In the genomic region with DNA sequence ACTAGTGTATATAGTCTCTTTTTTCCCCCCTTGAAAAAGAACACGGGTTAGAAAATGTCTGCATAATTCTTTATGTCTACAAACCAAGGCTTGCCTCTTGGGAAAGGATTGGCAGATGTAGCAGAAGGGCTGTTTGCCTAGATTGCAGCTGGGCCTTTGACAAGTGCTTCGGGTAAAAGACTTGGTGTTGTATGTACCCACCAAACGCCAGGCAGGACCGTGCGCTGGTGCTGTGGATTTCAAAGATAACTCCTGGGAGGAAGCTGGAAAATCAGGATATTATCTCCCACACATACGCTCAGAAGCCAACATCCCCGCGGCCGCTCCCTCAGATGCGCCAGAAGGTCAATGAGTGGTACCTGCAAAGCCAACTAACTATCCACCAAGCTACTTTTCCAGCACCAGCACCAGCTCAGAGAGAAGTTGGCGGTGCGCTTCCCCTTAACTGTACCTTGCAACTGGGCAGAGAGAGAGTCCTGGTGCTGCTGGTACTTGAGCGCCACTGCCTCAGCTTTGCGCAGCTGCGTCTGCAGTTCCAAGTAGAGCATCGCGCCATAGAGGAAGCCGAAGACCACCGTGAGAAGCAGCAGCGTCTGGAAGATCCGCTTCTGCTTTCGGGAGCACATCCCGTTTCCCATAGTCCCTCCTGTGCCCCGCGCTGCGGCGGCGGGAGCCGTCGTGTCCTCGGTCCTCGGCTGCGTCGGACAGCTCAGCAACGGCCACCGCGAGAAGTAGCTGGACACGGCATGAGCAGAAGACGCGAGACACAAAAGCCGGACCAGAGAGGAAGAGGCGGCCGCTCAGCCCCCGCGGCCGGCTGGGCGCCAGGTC, we compare ENCODE assay signal across 8 mouse cellular contexts. TPM values are rescaled to one million over a fixed set of nuclear protein-coding genes. Genes with fewer than 3 reads are reported as not detected.
DNase-seq lines count a peak whose midpoint lies in the region; ATAC-seq and TF ChIP-seq lines count a peak whose summit lies in the region.

No protein-coding gene starts in this region.

- peak in 1 of 2 experiments; percentile 7 for DNase-seq in cerebellum, adult 2 months
- DNase-seq in cerebellum, adult 11-12 months: no peak
- DNase-seq in MEL-GATA-1-ER (ENCODE audit: extremely low read depth, low read depth): peak; percentile 74
- peak; percentile 13 for DNase-seq in heart, postnatal 4 days
- peak; percentile 5 to 9 for DNase-seq in natural killer cell, adult 2 months (ENCODE audit: low spot score in 2 of 2)
- DNase-seq in thymus, postnatal 0 days (ENCODE audit: low spot score): peak; percentile 55

- H3K27ac ChIP-seq in cerebellum, adult 2 months (ENCODE audit: insufficient read depth, low read length): no peak overlapping the region
- peak overlapping the region; percentile 93 for H3K27ac ChIP-seq in embryonic facial prominence, embryonic 15.5 days (replicated peaks)
- peak overlapping the region; percentile 95 for H3K27ac ChIP-seq in limb, embryonic 15.5 days

- ATAC-seq in embryonic facial prominence, embryonic 15.5 days (ENCODE audit: insufficient number of reproducible peaks, low FRiP score, low TSS enrichment, low read depth): peak; percentile 36
- no peak for ATAC-seq in limb, embryonic 15.5 days (ENCODE audit: insufficient number of reproducible peaks, low FRiP score, low TSS enrichment, low read depth)

- 0 out of 2 replicates have a peak, but pooled peaks cover 2% of the 10 kb centered on the region for H3K4me1 ChIP-seq in cerebellum, adult 2 months (ENCODE audit: control insufficient read depth, insufficient read depth, low read length)
- peaks cover 23% of the 10 kb centered on the region for H3K4me1 ChIP-seq in embryonic facial prominence, embryonic 15.5 days
- peaks cover 33% of the 10 kb centered on the region for H3K4me1 ChIP-seq in limb, embryonic 15.5 days

- no peak for TF ChIP-seq POLR2A in cerebellum, adult 2 months (IDR thresholded peaks at IDR 0.05; ENCODE audit: borderline replicate concordance, insufficient read depth, low read length)

- no peak for TF ChIP-seq CTCF in cerebellum, adult 2 months (IDR thresholded peaks at IDR 0.05; ENCODE audit: borderline replicate concordance, insufficient read depth, low read depth, low read length)

- peak overlapping the region; percentile 75 for H3K9ac ChIP-seq in embryonic facial prominence, embryonic 15.5 days
- H3K9ac ChIP-seq in limb, embryonic 15.5 days: peak overlapping the region; percentile 72

- H3K36me3 ChIP-seq in embryonic facial prominence, embryonic 15.5 days: no peaks in the 10 kb centered on the region
- H3K36me3 ChIP-seq in limb, embryonic 15.5 days: no peaks in the 10 kb centered on the region

- H3K4me2 ChIP-seq in embryonic facial prominence, embryonic 15.5 days (replicated peaks): peak overlapping the region; percentile 76
- H3K4me2 ChIP-seq in limb, embryonic 15.5 days: peak overlapping the region; percentile 66

- H3K4me3 ChIP-seq in cerebellum, adult 2 months (replicated peaks; ENCODE audit: insufficient read depth, low read depth, low read length): peak overlapping the region; percentile 75
- peak overlapping the region; percentile 83 for H3K4me3 ChIP-seq in embryonic facial prominence, embryonic 15.5 days (replicated peaks)
- peak overlapping the region; percentile 81 for H3K4me3 ChIP-seq in limb, embryonic 15.5 days

- no peaks in the 10 kb centered on the region for H3K9me3 ChIP-seq in embryonic facial prominence, embryonic 15.5 days (replicated peaks)
- H3K9me3 ChIP-seq in limb, embryonic 15.5 days: no peaks in the 10 kb centered on the region

- H3K27me3 ChIP-seq in cerebellum, adult 2 months (ENCODE audit: control insufficient read depth, insufficient read depth, low read length): no peaks in the 10 kb centered on the region
- H3K27me3 ChIP-seq in embryonic facial prominence, embryonic 15.5 days: no peaks in the 10 kb centered on the region
- H3K27me3 ChIP-seq in limb, embryonic 15.5 days: no peaks in the 10 kb centered on the region

- 1% methylated on average over 47 of the region's 47 CpGs for WGBS in cerebellum, adult 2 months
- WGBS in embryonic facial prominence, embryonic 15.5 days: under 1% methylated on average over 47 of the region's 47 CpGs
- WGBS in limb, embryonic 15.5 days: 2% methylated on average over 47 of the region's 47 CpGs

RNA-seq across cellular contexts. Expression of gene Golim4, which starts 0.9 kb away (rescaled TPM):
- polyA plus RNA-seq in cerebellum, adult 2 months (2012; rRNA removed): 28.7 and 31.8 TPM in 2 replicates
- polyA plus RNA-seq in embryonic facial prominence, embryonic 15.5 days (2015; fragmentation: Nextera tagmentation; extraction: Ambion mirVana): 61.5 and 68.2 TPM in 2 replicates
- total RNA-seq in heart, postnatal 4 days (2021): 10 to 100 TPM; 39.7 to 40.6 TPM
- 62.0 and 62.8 TPM in 2 replicates for polyA plus RNA-seq in limb, embryonic 15.5 days (2015; fragmentation: Nextera tagmentation; extraction: Ambion mirVana)
- polyA plus RNA-seq in thymus, postnatal 0 days (2015; fragmentation: Nextera tagmentation; extraction: Ambion mirVana): 16.6 and 16.9 TPM in 2 replicates
